Mouse (Mus musculus): ENCODE results near the gene Pprc1. TPM values are rescaled to one million over a fixed set of nuclear protein-coding genes. Genes with fewer than 3 reads are reported as not detected.

Gene Pprc1
- polyA plus RNA-seq, 1 experiment from 2014 or later = 61.3 TPM

GRCm38 (mm10) chr19:46030196-46030983 lies 14.3 kb upstream of the Pprc1 start:
- Histone ChIP-seq H3K4me1 (replicated peaks; ENCODE audit: control insufficient read depth, insufficient read depth, low read length) (no peaks in the 10 kb centered on the region), H3K4me2 (ENCODE audit: low read depth, low read length, severe bottlenecking) (no peak overlapping the region), H3K27ac (ENCODE audit: low read depth, low read length) (no peak overlapping the region), H3K9ac (ENCODE audit: low read length) (no peak overlapping the region), H3K9me3 (ENCODE audit: control insufficient read depth, low read length) (peaks cover 2% of the 10 kb centered on the region; the same call in 1 of the 2 replicates), H3K4me3 (ENCODE audit: low read depth, low read length) (no peak overlapping the region), H3K27me3 (ENCODE audit: control insufficient read depth, insufficient read depth, low read length) (no peaks in the 10 kb centered on the region), H3K36me3 (ENCODE audit: control insufficient read depth, insufficient read depth, low read length) (peaks cover 25% of the 10 kb centered on the region)
- DNase-seq (ENCODE audit: low spot score) (no peak), ATAC-seq (replicated peaks; ENCODE audit: low FRiP score) (no peak)
- WGBS = 94% methylated on average over 10 of the region's 10 CpGs

GRCm38 (mm10) chr19:46031689-46032432 lies 12.8 kb upstream of the Pprc1 start:
- Histone ChIP-seq H3K36me3 (ENCODE audit: control insufficient read depth, insufficient read depth, low read length) (peaks cover 39% of the 10 kb centered on the region), H3K4me3 (ENCODE audit: low read depth, low read length) (no peak overlapping the region), H3K4me2 (ENCODE audit: low read depth, low read length, severe bottlenecking) (no peak overlapping the region), H3K9ac (ENCODE audit: low read length) (no peak overlapping the region), H3K9me3 (ENCODE audit: control insufficient read depth, low read length) (peaks cover 2% of the 10 kb centered on the region; the same call in 1 of the 2 replicates), H3K4me1 (replicated peaks; ENCODE audit: control insufficient read depth, insufficient read depth, low read length) (peaks cover 6% of the 10 kb centered on the region; the same call in 1 of the 2 replicates), H3K27me3 (ENCODE audit: control insufficient read depth, insufficient read depth, low read length) (no peaks in the 10 kb centered on the region), H3K27ac (ENCODE audit: low read depth, low read length) (no peak overlapping the region)
- DNase-seq (ENCODE audit: low spot score) = no peak
- ATAC-seq (replicated peaks; ENCODE audit: low FRiP score) = peak; percentile 38; the same call in 1 of the 2 replicates
- WGBS = 75% methylated on average over 9 of the region's 9 CpGs

GRCm38 (mm10) chr19:46032731-46033510 lies 11.8 kb upstream of the Pprc1 start:
- H3K4me3 ChIP-seq (ENCODE audit: low read depth, low read length) = no peak overlapping the region
- no peak overlapping the region for H3K27ac ChIP-seq (ENCODE audit: low read depth, low read length)
- peaks cover 2% of the 10 kb centered on the region; the same call in 1 of the 2 replicates for H3K9me3 ChIP-seq (ENCODE audit: control insufficient read depth, low read length)
- H3K27me3 ChIP-seq (ENCODE audit: control insufficient read depth, insufficient read depth, low read length) = no peaks in the 10 kb centered on the region
- no peak overlapping the region for H3K9ac ChIP-seq (ENCODE audit: low read length)
- 91% methylated on average over 26 of the region's 26 CpGs for WGBS
- DNase-seq (ENCODE audit: low spot score) (no peak), ATAC-seq (replicated peaks; ENCODE audit: low FRiP score) (no peak)
- peaks cover 14% of the 10 kb centered on the region; the same call in 1 of the 2 replicates for H3K4me1 ChIP-seq (replicated peaks; ENCODE audit: control insufficient read depth, insufficient read depth, low read length)
- no peak overlapping the region for H3K4me2 ChIP-seq (ENCODE audit: low read depth, low read length, severe bottlenecking)
- H3K36me3 ChIP-seq (ENCODE audit: control insufficient read depth, insufficient read depth, low read length) = peaks cover 39% of the 10 kb centered on the region

GRCm38 (mm10) chr19:46033911-46034310 lies 10.8 kb upstream of the Pprc1 start:
- H3K36me3 ChIP-seq (ENCODE audit: control insufficient read depth, insufficient read depth, low read length) = peaks cover 39% of the 10 kb centered on the region
- H3K4me3 ChIP-seq (ENCODE audit: low read depth, low read length) = no peak overlapping the region
- ATAC-seq (replicated peaks; ENCODE audit: low FRiP score) = no peak
- H3K9ac ChIP-seq (ENCODE audit: low read length) = no peak overlapping the region
- no peak for DNase-seq (ENCODE audit: low spot score)
- H3K9me3 ChIP-seq (ENCODE audit: control insufficient read depth, low read length) = peaks cover 2% of the 10 kb centered on the region; the same call in 1 of the 2 replicates
- H3K4me2 ChIP-seq (ENCODE audit: low read depth, low read length, severe bottlenecking) = no peak overlapping the region
- H3K27ac ChIP-seq (ENCODE audit: low read depth, low read length) = no peak overlapping the region
- 97% methylated on average over 11 of the region's 11 CpGs for WGBS
- peaks cover 14% of the 10 kb centered on the region; the same call in 1 of the 2 replicates for H3K4me1 ChIP-seq (replicated peaks; ENCODE audit: control insufficient read depth, insufficient read depth, low read length)
- H3K27me3 ChIP-seq (ENCODE audit: control insufficient read depth, insufficient read depth, low read length) = no peaks in the 10 kb centered on the region

GRCm38 (mm10) chr19:46035971-46036370 lies 8.7 kb upstream of the Pprc1 start:
- peaks cover 39% of the 10 kb centered on the region for H3K36me3 ChIP-seq (ENCODE audit: control insufficient read depth, insufficient read depth, low read length)
- no peaks in the 10 kb centered on the region for H3K27me3 ChIP-seq (ENCODE audit: control insufficient read depth, insufficient read depth, low read length)
- H3K4me3 ChIP-seq (ENCODE audit: low read depth, low read length) = no peak overlapping the region
- peaks cover 24% of the 10 kb centered on the region for H3K4me1 ChIP-seq (replicated peaks; ENCODE audit: control insufficient read depth, insufficient read depth, low read length)
- H3K27ac ChIP-seq (ENCODE audit: low read depth, low read length) = no peak overlapping the region
- DNase-seq (ENCODE audit: low spot score) = no peak
- H3K9me3 ChIP-seq (ENCODE audit: control insufficient read depth, low read length) = no peaks in the 10 kb centered on the region
- peak overlapping the region; percentile 95; the same call in 1 of the 2 replicates for H3K4me2 ChIP-seq (ENCODE audit: low read depth, low read length, severe bottlenecking)
- WGBS = 92% methylated on average over 13 of the region's 13 CpGs
- no peak for ATAC-seq (replicated peaks; ENCODE audit: low FRiP score)
- no peak overlapping the region for H3K9ac ChIP-seq (ENCODE audit: low read length)

- H3K27ac ChIP-seq (ENCODE audit: low read depth, low read length) = peak overlapping the region; percentile 21; the same call in 1 of the 2 replicates
- peaks cover 39% of the 10 kb centered on the region for H3K36me3 ChIP-seq (ENCODE audit: control insufficient read depth, insufficient read depth, low read length)
- DNase-seq (ENCODE audit: low spot score) (no peak), ATAC-seq (replicated peaks; ENCODE audit: low FRiP score) (no peak)
- no peaks in the 10 kb centered on the region for H3K27me3 ChIP-seq (ENCODE audit: control insufficient read depth, insufficient read depth, low read length)
- no peaks in the 10 kb centered on the region for H3K9me3 ChIP-seq (ENCODE audit: control insufficient read depth, low read length)
- H3K4me1 ChIP-seq (replicated peaks; ENCODE audit: control insufficient read depth, insufficient read depth, low read length) = peaks cover 30% of the 10 kb centered on the region
- peak overlapping the region; percentile 98 for H3K9ac ChIP-seq (ENCODE audit: low read length)
- WGBS = 67% methylated on average over 13 of the region's 13 CpGs
- H3K4me3 ChIP-seq (ENCODE audit: low read depth, low read length) = peak overlapping the region; percentile 94
- H3K4me2 ChIP-seq (ENCODE audit: low read depth, low read length, severe bottlenecking) = peak overlapping the region; percentile 95
Observed at GRCm38 (mm10) chr19:46036477-46037242, 8.0 kb upstream of the Pprc1 start.

GRCm38 (mm10) chr19:46037243-46037924 lies 7.3 kb upstream of the Pprc1 start:
- Histone ChIP-seq H3K9me3 (ENCODE audit: control insufficient read depth, low read length) (no peaks in the 10 kb centered on the region), H3K4me1 (replicated peaks; ENCODE audit: control insufficient read depth, insufficient read depth, low read length) (peaks cover 34% of the 10 kb centered on the region), H3K4me3 (ENCODE audit: low read depth, low read length) (peak overlapping the region; percentile 94), H3K9ac (ENCODE audit: low read length) (peak overlapping the region; percentile 98), H3K27me3 (ENCODE audit: control insufficient read depth, insufficient read depth, low read length) (no peaks in the 10 kb centered on the region), H3K4me2 (ENCODE audit: low read depth, low read length, severe bottlenecking) (peak overlapping the region; percentile 95), H3K36me3 (ENCODE audit: control insufficient read depth, insufficient read depth, low read length) (peaks cover 39% of the 10 kb centered on the region), H3K27ac (ENCODE audit: low read depth, low read length) (peak overlapping the region; percentile 42; the same call in 1 of the 2 replicates)
- WGBS = 21% methylated on average over 6 of the region's 6 CpGs
- no peak for ATAC-seq (replicated peaks; ENCODE audit: low FRiP score)
- DNase-seq (ENCODE audit: low spot score) = no peak

All from forebrain, embryonic 11.5 days (tissue).